Mouse (Mus musculus) MEL (cell line): ENCODE results near the gene Adam3. TPM values are rescaled to one million over a fixed set of nuclear protein-coding genes. Genes with fewer than 3 reads are reported as not detected.

ENCODE experiments used
- polyA plus RNA-seq, 2 experiments: library from polyadenylated mRNA; stranded (reverse) in 1 of 2; unstranded in 1 of 2; fragments of >175 nt in 1 of 2; fragments of >200 nt in 1 of 2; gene quantifications; 2 replicates each; pipeline versions ENCODE4 v1.2.1 to v1.2.4; 2012; ENCODE audit warnings: low replicate concordance in 2 of 2, low read depth in 1 of 2; ENCODE audit not compliant: insufficient read length in 2 of 2, insufficient read depth in 1 of 2, missing spikeins in 1 of 2
- total RNA-seq: library from RNA; depleted of rRNA; stranded (reverse); fragments of 300-350 nt; gene quantifications from 2 replicates; pipeline ENCODE4 v1.2.3, GENCODE M21; 2012; rRNA removed

Adam3 gene
- total and polyA plus RNA-seq, 3 experiments: not detected

Other genes with a start within 250 kb of the Adam3 start
- gene Adam5, start 98.5 kb upstream of the Adam3 start, total RNA-seq: not detected in 2 replicates
- not detected for gene Adam5, start 98.5 kb upstream of the Adam3 start, polyA plus RNA-seq